Mouse (Mus musculus): Measurements from ENCODE around the gene Ccnl2.

Gene Ccnl2

DNA sequence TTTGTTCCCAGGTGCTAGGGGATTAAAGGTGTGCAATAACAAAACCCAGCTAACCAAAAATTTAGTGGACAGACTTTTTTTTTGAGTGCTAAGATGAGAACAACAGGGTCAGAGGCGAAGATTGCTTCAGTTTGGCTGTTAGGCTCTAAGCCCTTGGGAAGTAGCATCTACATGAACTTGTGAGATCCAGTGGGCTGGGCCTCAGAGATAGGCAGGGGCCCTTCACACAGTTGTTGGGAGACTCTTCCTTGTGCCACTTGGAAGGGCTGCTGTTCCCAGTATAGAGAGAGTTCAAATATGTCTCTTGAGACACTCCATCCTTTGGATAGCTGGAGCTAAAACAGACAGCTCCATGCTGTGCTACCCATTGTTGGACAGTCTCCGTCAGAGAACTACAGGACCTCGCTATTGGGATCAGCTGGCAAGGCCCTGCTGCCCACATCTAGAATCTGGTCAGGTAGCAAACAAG lies 22.2 kb upstream of the Ccnl2 start, which contains the start of gene Ankrd65:
Gene Ankrd65 (plus strand): TSS at position 419 of the 469 bp plus-strand sequence.
- no peak for DNase-seq (ENCODE audit: low spot score)

DNA sequence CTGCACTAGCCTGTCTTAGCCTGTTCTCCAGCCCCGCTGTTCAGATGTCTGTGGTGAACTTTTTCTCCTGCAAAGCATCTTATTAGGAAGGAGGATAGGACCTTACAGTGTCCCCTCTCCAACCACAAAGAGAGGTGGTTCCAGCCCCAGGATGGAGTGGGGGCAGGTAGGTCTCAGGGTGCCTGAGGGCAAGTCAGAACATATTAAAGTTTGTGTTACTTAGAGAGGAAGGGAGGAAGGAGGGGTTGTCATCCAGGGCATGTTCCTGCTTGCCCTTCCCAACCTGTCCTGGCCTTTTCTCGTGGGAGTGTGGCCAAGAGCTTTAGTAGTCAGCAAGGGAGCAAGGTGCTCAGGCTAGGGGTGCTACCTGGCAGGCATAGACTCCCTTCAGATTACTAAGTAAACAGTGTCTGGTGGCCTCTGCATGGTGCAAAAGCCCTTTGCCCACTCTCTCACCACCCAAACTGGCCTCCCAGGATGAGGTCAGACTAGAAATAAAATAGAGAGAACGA lies 21.6 kb upstream of the Ccnl2 start:
- DNase-seq (ENCODE audit: low spot score), result no peak

DNA sequence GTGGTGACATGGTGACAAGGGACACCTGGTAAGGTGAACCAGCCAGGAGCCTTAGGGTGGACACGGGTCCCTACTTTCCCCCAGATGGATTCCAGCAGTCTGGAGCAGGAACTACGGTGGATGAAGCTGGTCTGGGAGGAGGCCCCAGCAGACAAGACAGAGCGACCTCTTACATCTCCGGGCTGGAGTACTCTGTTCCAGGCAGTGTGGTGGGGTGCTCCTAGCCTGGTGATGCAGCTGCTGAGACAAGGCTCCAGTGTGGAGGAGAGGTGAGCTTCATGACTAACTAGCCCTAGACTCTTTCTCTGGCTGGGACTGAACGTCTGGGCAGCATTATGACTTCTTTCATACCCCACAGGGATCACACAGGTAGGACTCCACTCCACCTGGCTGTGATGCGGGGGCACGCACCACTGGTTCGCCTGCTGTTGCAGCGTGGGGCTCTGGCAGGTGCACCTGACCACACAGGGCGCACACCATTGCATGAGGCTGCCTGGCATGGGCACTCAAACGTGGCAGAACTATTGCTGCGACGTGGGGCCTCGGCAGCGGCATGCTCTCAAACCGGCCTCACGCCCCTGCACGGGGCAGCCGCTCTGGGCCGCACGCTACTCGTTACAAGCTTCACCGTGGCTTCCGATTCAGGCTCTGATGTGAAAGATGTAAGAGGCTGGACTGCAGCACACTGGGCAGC lies 20.9 kb upstream of the Ccnl2 start:
- no peak for DNase-seq (ENCODE audit: low spot score)

DNA sequence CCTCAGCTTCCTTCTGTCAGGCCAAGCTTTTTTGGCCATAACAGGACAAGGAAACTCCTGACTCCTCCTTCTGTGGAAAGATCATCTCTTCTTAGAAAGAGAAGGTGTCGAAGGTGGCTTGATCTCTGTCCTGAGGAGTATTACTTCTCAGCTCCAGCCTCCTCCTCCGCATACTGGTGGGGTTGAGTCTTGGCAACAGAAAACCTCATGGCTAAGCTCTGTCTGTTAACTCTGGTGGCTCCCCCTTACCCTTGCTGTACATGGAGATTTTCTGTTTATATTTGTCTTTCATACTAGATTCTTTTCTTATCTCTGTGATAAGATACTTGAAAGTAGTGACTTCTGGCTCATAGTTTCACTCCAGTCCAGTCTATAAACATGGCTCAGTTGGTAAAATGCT lies 18.6 kb upstream of the Ccnl2 start:
- no peak for DNase-seq (ENCODE audit: low spot score)

DNA sequence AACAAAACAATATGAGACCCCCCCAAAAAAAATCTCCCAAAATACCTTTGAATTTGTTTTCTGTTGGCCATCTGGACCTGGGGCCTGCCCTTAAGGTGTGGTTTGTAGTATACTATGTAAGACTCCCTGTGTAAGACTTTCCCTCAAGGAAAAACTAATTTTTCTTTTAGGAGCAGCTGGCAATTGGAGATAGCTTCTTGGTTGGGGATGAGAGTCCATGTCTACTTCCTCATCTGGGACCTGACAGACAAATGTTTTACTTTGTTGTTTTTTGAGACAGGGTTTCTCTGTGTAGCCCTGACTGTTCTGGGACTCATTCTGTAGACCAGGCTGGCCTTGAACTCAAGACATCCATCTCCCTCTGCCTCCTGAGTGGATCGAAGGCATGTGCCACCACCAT lies 10.2 kb upstream of the Ccnl2 start:
- no peak for DNase-seq (ENCODE audit: low spot score)

DNA sequence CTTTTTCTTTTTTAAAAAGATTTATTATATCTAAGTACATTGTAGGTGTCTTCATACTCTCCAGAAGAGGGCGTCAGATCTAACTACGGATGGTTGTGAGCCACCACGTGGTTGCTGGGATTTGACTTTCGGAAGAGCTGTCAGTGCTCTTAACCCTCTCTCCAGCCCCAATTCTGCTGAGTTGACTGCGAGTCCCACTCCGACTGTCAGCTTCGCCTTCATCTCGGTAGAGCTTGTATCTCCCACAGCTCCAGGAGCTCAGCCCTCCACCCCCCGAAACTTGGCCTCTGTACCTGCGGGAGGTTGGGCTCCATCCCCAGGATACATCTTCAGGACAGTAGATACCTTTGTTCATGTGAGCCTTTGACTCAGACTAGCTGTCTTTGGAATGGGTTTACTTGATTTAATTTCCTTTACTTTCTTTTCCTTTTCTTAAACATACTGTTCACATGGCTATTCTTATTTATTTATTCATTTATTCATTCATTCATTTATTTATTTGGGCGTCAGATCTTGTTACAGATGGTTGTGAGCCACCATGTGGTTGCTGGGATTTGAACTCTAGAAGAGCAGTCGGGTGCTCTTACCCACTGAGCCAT lies 9.4 kb upstream of the Ccnl2 start, which contains the start of gene Mrpl20:
Gene Mrpl20 (plus strand): TSS at position 138 of the 599 bp plus-strand sequence.
- no peak for DNase-seq (ENCODE audit: low spot score)

DNA sequence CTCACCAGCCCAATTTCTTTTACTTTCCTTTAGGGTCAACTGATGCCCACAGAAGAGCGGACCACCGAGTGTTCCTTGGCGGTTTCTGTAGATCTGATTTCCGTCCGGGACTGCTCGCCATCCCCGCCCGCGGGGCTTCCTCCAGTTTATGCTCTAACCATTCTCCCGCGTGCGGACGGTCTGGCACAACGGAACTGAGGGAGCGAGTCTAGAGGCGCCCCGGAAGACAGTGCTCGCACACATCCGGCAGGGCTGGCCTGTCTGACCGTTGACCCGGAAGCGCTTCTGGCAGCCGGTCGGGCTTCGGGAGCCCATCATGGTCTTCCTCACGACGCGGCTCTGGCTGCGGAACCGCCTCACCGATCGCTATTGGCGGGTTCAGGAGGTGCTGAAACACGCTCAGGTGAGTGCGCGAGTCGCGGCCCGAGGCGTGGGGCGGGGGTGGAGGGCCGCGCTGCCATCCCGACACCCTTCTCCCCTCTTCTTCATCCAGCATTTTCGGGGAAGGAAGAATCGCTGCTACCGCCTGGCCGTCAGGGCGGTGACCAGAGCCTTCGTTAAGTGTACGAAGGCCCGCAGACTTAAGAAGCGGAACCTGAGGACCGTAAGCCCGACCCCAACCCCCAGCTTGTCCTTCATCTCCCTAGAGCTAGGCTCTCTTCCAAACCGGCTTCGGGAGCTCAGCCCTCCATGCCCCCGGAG lies 8.8 kb upstream of the Ccnl2 start:
- peak; percentile 90 for DNase-seq (ENCODE audit: low spot score)

DNA sequence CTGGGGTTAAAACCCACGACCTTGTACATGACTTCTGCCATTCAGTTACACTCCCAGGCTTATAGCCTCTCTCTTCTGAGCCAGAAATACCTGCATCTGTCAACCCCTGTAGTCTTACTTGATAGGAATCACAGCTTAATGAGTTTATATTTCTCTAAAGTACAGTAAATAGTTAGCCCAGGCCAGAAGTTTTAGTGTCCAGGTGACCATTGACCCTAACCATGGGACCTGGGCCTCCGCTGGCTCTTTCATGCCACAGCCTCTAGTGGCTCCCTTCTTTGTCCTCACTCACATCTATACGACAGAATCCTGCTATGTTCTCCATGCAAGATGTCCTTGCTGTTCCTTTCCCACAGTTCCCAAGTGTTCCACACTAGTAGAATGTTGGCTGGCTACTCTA lies 4.4 kb upstream of the Ccnl2 start:
- DNase-seq (ENCODE audit: low spot score), result no peak

DNA sequence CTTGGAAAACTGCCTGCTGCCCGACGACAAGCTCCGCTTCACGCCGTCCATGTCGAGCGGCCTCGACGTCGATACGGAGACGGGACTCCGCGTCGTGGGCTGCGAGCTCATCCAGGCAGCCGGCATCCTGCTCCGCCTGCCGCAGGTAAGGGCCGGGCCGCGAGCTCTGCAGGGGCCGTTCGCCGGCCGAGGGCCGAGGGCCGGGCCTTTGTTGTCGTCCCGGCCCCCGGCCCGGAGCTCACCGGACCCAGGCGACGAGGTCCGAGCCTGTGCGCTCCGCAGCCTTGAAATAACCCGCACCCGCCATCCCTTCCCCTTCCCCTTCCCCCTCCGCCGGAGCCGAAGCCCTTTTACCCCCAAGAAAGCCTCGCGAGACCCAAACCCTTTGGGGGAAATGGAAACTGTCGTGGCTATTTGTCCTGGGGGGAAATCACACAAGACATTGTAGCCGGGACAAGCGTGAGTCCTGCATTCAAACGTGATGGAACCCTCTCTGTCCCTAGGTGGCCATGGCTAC lies 434 bp downstream of the Ccnl2 start:
- no peak for DNase-seq (ENCODE audit: low spot score)

DNA sequence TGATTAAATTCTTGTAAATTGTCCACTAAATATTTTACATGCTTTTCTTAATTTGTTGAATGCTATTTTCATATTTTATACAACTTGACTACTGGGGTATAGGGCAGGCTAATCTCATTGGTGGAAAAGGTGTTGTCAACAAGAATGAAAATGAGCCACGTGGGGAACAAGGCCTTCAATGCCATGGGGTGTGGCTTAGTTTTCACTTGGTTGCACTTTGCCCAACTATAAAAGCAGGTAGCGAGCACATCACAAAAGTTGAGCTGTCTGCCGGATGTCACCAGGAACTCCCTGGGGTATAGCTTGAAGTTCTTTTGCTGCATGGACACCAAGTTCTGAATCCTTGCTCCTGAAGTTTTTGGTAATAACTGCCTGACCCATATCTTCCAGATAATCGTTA lies 5.2 kb downstream of the Ccnl2 start:
- no peak for DNase-seq (ENCODE audit: low spot score)

DNA sequence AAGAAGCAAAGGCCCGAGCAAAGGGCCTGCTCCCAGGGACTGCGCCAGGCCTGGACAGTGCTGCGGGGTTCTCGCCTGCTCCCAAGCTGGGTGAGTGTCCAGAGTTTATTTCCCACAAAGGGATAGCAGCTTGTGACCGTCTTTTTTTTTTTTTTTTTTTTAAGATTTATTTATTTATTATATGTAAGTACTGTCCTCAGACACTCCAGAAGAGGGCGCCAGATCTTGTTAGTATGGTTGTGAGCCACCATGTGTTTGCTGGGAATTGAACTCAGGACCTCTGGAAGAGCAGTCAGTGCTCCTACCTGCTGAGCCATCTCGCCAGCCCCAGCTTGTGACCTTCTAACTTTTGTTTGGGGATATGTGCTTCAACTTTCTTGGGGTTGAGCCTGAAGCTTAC lies 8.7 kb downstream of the Ccnl2 start:
- DNase-seq (ENCODE audit: low spot score), result no peak

DNA sequence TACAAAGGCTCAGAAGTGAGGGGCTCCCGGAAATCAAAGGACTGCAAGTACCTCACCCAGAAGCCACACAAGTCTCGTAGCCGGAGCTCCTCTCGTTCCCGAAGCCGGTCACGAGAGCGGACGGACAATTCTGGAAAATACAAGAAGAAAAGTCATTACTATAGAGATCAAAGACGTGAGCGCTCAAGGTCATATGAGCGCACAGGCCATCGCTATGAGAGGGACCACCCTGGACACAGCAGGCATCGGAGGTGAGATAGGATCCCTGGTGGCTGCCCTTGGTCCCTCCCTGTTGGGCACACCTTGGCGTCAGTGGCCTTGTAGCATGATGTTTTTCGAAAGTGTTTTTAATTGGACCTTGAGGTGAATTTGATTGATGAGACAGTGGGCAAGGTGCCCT lies 11.2 kb downstream of the Ccnl2 start:
- no peak for DNase-seq (ENCODE audit: low spot score)

DNA sequence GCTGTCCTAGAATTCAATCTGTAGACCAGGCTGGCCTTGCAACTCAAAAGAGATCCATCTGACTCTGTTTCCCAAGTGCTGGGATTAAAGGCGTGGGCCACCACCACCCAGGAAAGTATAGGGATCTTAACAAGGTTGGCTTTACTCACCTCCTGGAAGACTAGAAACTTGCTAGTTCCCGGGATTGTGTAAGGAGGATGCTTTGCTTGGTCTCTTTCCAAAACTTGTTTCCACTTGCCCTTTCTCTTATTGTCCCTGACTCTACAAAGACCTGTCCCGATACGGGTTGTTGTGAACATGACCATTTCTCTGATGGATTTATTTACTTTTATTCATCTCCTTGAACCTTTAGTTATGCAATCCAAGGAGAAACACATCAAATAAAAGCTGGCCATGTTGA lies 17.6 kb downstream of the Ccnl2 start:
- DNase-seq (ENCODE audit: low spot score), result no peak

DNA sequence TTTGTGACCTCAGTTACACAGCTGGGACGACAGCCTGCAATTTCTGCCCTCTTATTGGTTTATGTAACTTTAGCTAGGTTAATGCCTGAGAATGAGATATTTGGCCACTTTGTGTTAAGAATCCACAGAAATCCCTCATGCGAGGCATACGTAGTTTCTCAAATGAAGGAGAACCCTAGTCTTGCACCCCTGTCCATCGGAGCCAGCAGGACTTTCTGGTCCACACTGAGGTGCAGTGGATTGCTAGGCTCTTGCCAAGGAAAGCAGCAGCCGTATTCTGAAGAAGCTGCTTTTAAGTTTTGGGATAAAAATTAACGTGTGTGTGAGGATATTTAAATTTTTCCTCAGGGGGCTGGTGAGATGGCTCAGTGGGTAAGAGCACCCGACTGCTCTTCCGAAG lies 18.3 kb downstream of the Ccnl2 start:
- DNase-seq (ENCODE audit: low spot score), result no peak

DNA sequence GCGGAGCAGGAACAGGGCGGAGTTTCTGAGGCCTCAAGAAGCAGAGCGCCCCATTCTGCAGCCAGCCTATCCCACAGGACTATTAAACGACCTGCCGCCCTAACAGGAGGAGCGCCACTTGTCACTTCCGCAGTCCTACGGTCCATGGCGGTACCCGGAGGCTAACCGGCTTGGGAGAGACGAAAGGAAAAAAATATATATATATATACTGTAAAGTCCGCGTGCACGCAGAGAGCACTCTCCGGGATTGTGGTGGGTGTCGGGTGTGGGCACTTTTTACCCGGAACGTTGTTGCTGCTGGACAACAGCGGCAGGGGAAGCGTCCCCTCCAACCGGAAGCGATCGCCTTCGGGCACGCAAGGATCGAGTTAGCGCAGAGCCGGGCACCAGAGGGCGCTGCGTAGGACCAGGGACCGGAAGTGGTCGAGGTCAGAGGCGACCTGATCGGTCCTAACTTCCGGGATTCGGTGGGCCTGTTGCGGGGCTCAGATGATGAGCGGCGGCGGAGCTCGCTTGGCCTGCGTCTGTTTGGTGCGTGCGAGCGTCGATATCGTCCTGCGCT lies 19.0 kb downstream of the Ccnl2 start, which contains the start of gene Aurkaip1:
Gene Aurkaip1 (plus strand): TSS at position 68 of the 562 bp plus-strand sequence.
- DNase-seq (ENCODE audit: low spot score), result peak; percentile 91

DNA sequence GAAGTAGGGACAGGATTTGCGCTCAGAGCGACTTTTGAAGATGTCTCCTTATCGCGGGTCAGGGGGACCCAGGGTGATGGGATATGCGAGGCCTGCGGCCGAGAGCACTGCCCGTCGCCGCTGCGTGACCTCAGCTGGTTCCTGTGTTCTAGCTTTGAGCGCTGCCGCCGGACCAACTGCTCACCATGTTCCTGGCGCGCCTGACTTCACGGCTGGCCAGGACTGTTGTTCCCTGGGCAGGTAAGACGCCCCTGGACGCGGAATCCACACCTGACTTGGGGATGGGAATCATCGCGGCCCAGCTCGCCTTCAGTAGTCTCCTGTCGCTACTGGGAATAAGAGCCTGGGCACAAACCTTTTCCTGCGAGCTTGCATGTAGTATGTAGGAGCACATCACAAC lies 19.5 kb downstream of the Ccnl2 start:
- DNase-seq (ENCODE audit: low spot score), result no peak

DNA sequence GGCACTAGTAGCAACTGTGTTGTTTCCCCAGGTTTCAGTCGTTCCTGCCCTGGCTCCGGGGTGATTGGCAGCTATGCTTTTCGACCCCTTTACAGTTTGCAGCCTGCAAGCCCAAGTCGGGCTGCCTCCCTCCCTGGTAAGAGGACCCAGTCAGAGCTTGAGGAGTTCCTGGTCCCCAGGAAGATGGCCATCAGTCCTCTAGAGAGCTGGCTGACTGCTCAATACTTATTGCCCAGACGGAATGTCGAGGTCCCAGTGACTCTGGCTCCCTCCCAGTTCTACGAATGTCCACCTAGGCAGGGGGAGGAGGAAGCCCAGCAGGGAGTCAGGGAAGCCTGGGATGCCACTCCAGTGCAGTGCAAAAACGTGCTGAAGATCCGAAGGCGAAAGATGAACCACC lies 20.0 kb downstream of the Ccnl2 start:
- no peak for DNase-seq (ENCODE audit: low spot score)

DNA sequence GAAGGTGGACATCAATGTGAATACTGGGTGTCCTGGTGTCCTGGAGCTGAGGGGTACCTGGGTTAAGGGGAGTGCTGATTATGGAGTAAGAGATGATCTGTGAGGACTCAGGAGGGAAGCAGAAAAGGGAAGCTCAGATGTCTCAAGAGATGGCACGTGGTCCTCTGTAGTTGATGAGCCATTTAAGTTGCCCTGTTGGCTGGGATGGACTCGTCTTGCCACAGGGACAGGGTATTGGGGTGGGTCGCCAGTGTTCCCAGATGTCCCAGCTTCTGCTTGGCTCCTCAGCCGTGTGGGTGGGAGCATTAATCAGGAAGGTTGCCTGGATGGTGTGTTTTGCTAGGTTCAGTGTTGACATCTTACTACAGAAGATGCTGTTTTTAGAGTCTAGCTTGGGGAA lies 20.9 kb downstream of the Ccnl2 start:
- no peak for DNase-seq (ENCODE audit: low spot score)

DNA sequence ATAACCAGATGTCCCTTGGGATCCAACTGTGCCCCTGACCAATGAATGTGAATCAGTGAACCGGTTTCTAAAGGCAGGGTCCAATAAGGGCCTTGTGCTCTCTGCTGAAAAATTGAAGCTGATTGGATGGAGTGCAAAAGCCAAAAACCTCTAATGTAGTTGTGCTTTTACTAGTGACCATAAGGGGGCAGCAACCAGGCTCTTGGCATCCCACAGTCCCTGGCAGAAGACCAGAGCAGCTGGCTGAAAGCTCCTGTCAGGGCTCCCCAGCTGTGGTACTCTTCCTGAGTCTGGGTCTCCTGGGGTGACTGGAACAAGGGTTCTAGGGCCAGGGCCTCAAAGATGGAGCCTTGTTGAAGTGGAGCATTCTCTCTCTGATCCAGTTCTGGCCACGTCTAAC lies 21.5 kb downstream of the Ccnl2 start:
- DNase-seq (ENCODE audit: low spot score), result peak; percentile 61

DNA sequence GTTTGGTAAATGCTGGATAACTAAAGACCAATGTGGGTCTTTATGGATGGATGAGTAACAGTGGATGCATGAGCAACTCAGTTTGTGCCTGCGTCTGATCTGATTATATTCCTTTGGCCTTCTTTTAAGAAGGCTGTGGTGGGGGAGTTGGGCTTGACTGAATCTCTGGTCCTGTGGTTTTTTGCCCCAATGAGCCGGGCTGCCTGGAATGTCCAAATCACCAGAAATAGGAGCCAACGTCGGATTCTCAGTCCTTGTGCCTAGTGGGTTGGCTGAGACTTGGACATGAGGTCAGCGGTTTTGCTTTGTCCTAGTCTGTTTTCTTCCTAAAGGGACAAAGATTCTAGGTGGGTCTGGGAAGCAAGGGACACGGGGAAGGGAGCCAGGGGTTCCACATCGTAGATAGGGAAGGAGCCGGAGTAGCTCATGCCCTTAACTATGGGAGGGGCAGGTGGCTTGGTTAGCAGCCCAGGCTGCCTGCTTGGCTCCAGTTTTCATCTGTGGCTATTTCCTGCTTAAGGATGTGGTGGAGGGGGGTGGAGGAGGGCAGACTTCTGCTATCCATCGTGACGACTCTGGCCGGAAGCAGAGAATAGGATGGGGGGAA lies 25.2 kb downstream of the Ccnl2 start:
- no peak for DNase-seq (ENCODE audit: low spot score)

DNA sequence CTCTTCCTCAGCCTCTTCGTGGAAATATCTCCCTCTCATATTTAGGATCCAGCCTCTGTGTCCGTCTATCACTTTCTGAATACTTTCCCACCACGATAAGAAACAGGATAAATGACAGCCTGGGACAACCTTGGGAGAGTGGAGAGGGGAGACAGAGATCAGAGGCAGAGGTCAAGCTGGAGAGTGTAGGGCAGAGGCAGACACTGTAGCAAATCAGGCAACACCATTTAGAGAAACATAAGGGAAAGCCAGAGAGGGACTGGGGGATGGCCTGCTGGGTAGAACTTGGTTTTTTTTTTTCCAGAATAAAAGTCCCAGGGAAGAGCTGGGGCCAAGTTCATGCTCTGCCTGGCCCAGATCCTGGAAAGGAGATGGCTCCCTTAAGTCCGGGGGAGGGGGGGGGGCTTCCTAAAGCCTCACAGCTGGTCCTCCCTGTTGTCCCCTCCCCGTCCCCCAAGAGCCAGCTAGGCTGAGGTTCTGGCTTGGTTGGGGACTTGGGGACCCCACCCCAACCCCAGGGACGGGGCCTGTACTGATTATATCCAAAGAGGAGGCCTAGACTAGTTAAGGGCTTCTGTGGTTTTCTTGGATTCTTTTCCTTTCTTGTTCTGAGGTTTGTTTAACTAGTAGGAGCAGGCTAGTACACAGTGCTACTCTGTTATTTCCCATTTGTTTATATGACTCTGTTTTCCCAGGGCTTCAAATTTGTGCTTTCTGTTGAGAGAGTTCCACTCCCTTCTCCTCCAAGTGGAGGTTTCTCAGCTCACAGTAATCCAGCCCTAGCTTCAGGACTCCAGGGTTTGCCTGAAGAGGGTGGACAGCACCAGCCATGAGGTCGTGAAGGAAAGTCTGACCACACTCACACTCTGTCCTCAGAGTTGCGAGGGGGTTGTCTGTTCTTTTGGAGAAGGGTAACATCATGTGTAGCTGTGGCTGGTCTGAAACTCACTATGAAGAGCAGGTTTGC lies 26.2 kb downstream of the Ccnl2 start:
- DNase-seq (ENCODE audit: low spot score), result no peak

Data from ovary, adult 18-20 months (tissue).